Mouse (Mus musculus): Measurements from ENCODE around the gene Crispld2. TPM values are rescaled to one million over a fixed set of nuclear protein-coding genes. Genes with fewer than 3 reads are reported as not detected.
A peak's percentile ranks its signal among the peaks of the same experiment; 100 is the strongest.

The Crispld2 gene
- total RNA-seq, 2 experiments from 2014 or later = 1.8 to 2.3 TPM

- DNase-seq (ENCODE audit: low spot score in 2 of 2) = no peak
- intact Hi-C loops (cut with DNase I) = no loop called here
Measured at GRCm38 (mm10) chr8:120051908-120052307, 59.7 kb downstream of the Crispld2 start.

- DNase-seq (ENCODE audit: low spot score in 2 of 2) = no peak
- intact Hi-C loops (cut with DNase I) = no loop called here
Measured at GRCm38 (mm10) chr8:120052318-120052717, 60.1 kb downstream of the Crispld2 start.

GRCm38 (mm10) chr8:120054833-120055232, 62.6 kb downstream of the Crispld2 start:
- no peak for DNase-seq (ENCODE audit: low spot score in 2 of 2)
- intact Hi-C loops (cut with DNase I) = no loop called here

- intact Hi-C loops (cut with DNase I) = no loop called here
- DNase-seq (ENCODE audit: low spot score in 2 of 2) = no peak
Measured at GRCm38 (mm10) chr8:120057078-120057477, 64.8 kb downstream of the Crispld2 start.

DNA sequence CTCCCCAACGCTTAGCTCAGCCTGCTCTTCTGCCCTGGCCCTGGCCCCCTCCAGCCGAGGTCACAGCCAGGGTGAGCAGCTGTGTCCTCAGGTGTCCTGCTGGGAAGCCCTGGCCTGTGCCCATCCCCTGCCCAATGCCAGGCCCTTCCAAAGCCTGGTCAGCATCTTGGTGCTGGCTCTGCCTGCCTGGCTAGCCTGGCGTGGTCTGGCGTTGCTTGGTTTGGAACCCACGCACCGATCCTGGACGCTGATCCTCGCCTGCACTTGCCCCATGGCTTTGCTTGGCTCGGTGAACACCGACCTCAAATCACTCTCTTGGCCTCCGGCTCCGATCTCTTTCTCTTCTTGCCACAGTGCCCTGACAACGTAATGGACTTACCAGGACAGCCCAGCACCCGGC, 70.5 kb downstream of the Crispld2 start:
- intact Hi-C loops (cut with DNase I) = no loop called here
- no peak for DNase-seq (ENCODE audit: low spot score in 2 of 2)

DNA sequence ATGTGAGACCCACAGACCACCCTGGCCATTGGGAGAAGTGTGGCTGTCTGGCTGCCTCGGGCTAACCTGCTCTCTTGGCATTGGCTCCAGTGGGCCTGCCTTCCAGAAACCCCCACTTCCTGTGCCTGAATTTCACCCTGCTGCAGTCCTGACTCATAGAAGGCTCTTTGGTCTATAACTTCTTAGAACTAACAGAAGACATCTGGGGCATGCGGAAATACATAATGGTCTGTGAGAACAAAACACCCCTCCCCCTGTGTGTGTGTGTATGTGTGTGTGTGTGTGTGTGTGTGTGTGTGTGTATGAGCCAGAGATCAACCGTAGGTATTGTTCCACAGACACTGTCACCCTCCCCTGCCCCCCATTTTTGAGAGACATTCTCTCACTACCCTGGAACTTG, 71.1 kb downstream of the Crispld2 start:
- no peak for DNase-seq (ENCODE audit: low spot score in 2 of 2)
- intact Hi-C loops (cut with DNase I) = no loop called here

- DNase-seq (ENCODE audit: low spot score in 2 of 2) = no peak
- intact Hi-C loops (cut with DNase I) = no loop called here
Measured at GRCm38 (mm10) chr8:120065611-120066010, 73.4 kb downstream of the Crispld2 start.

- intact Hi-C loops (cut with DNase I) = no loop called here
Measured at GRCm38 (mm10) chr8:120066226-120066625, 74.0 kb downstream of the Crispld2 start.

GRCm38 (mm10) chr8:120067936-120068668, 75.9 kb downstream of the Crispld2 start:
- intact Hi-C loops (cut with DNase I) = no loop called here
- DNase-seq (ENCODE audit: low spot score in 2 of 2) = no peak

More at GRCm38 (mm10) chr8:120066226-120066625, 74.0 kb downstream of the Crispld2 start:
- DNase-seq (ENCODE audit: low spot score in 2 of 2) = no peak

DNA sequence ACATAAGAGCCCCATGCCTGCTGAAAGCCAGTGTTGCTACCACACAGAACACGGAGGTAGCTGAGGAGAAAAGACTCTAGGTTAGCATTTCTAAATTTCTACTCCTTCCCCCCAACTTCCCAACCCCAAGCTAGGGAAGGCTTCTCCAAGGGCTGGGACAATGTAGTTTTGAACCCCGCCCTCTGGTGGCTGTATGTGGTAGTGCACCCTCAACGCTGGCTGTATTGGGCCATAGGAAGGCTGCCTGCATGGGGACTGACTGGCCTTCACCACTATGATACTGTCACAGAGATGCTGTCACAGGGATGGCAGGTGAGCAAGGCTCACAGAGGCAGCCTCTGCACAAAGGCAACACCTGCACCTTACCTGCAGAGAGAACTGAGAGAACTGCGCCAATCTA, 79.4 kb downstream of the Crispld2 start:
- DNase-seq (ENCODE audit: low spot score in 2 of 2) = peak; percentile 87 to 88
- intact Hi-C loops (cut with DNase I) = loop anchor here (5.0 kb wide), 2 partner anchors 79 to 289 kb away; partner anchors contain the start of gene Crispld2

GRCm38 (mm10) chr8:120072259-120072658, 80.0 kb downstream of the Crispld2 start:
- DNase-seq (ENCODE audit: low spot score in 2 of 2) = no peak
- intact Hi-C loops (cut with DNase I) = loop anchor here (5.0 kb wide), 2 partner anchors 80 to 290 kb away; partner anchors contain the start of gene Crispld2

GRCm38 (mm10) chr8:120072827-120073226, 80.6 kb downstream of the Crispld2 start:
- intact Hi-C loops (cut with DNase I) = loop anchor here (5.0 kb wide), 2 partner anchors 81 to 291 kb away; partner anchors contain the start of gene Crispld2
- no peak for DNase-seq (ENCODE audit: low spot score in 2 of 2)

DNA sequence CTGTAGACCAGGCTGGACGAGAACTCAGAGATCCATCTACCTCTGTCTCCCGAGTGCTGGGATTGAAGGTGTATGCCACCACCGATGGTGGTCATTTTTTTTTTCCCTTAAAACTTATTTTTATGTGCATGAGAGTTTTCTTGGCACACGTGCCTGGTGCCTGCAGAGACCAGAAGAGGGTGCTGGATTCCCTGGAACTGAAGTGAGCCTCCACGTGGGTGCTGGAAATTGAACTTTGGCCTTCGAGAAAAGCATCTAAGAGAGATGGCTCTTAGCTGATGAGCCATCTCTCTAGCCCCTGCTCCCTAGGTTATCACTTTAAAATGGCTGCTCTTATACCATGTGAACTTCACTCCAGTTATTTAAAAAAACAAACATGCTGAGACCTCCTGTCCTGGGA, 82.3 kb downstream of the Crispld2 start:
- no peak for DNase-seq (ENCODE audit: low spot score in 2 of 2)
- intact Hi-C loops (cut with DNase I) = loop anchor here (1.0 to 5.0 kb wide), 3 partner anchors 82 to 292 kb away; partner anchors contain the start of gene Crispld2

GRCm38 (mm10) chr8:120075347-120075746, 83.1 kb downstream of the Crispld2 start:
- intact Hi-C loops (cut with DNase I) = no loop called here
- no peak for DNase-seq (ENCODE audit: low spot score in 2 of 2)

DNA sequence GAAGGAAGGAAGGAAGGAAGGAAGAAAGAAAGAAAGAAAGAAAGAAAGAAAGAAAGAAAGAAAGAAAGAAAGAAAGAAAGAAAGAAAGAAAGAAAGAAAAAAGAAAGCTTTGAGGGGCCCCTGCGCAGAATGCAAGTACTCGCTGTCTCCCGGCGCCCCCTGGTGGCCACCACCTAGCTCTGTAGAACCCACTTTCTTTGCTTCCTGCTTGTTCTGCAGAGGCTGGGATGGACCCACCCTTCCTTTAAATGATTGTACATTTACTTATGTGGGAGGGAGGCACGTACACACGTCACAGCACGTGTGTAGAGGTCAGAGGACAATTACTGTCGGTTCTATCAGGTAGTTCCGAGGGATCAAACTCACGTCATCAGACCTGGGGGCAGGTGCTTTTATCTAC, 85.8 kb downstream of the Crispld2 start:
- DNase-seq (ENCODE audit: low spot score in 2 of 2) = peak; percentile 75 to 86
- intact Hi-C loops (cut with DNase I) = no loop called here

GRCm38 (mm10) chr8:120079361-120079760, 87.1 kb downstream of the Crispld2 start:
- intact Hi-C loops (cut with DNase I) = no loop called here
- DNase-seq (ENCODE audit: low spot score in 2 of 2) = no peak

GRCm38 (mm10) chr8:120083261-120083660, 91.0 kb downstream of the Crispld2 start:
- intact Hi-C loops (cut with DNase I) = no loop called here
- DNase-seq (ENCODE audit: low spot score in 2 of 2) = no peak

DNA sequence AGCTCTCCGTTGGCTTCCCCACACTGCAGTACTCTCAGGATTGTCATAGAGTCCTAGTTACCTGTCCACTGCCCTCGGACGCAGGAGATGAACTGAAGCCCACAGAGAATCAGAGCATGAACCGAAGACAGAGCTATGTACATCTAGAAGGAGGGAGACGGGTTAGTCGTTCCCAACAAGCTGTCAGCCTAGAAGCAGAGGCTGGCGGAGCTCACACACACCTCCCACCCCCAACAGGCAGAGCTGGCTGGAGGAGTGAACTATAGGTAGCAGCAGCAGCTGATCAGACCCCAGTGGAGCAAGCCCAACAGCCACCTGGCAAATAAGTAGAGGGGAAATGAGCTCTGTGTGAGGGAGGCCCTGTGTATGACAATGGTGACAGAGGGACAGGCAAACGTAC, 92.5 kb downstream of the Crispld2 start:
- intact Hi-C loops (cut with DNase I) = no loop called here
- no peak for DNase-seq (ENCODE audit: low spot score in 2 of 2)

DNA sequence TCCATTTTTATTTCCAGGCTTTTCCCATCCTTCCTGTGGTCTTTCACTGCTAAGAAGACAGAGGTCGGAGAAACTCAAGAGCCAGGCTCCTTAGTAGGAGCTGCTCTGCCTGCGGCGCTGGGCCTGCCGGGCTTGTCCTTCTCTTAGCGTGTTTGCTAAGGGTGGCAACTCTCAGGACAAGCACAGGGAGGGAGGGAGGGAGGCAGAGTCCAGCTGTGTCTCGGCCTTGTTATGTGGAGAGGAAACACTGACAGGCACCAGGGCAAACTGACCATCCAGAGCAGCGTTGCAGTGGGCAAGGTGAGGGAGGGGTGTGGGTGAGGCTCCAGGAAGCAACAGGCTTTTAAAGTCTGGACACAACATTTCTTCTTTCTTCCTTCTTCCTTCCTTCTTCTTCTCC, 97.3 kb downstream of the Crispld2 start:
- intact Hi-C loops (cut with DNase I) = no loop called here
- DNase-seq (ENCODE audit: low spot score in 2 of 2) = no peak

DNA sequence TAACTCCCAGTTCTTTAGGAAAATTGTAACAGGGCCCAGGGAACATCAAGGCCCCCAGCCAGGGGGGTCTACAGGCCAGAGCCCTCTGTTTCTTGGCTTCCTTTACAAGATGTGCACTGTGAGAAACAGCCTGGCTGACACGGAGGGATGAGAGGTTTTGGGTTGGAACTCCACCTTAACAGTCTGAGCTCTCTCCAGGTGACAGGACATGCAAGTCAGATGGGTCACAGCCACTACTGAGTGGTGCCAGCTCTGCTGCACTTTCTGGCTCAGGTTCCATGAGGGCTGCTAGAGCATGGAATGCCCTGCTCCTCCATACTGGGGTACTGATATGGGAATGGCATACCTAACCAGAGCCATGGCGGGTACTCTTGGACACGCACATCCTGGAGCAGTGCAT, 98.8 kb downstream of the Crispld2 start:
- intact Hi-C loops (cut with DNase I) = no loop called here

GRCm38 (mm10) chr8:120093103-120093502, 100.9 kb downstream of the Crispld2 start:
- intact Hi-C loops (cut with DNase I) = no loop called here
- no peak for DNase-seq (ENCODE audit: low spot score in 2 of 2)

More for the DNA sequence above, 98.8 kb downstream of the Crispld2 start:
- no peak for DNase-seq (ENCODE audit: low spot score in 2 of 2)

Data from left cerebral cortex, postnatal 14 days (tissue).